Mouse (Mus musculus): ENCODE results near the gene Fndc10.
"Not testable (repeated sequence)": the region's sequence is repeated elsewhere in the genome, so short reads cannot be mapped to it uniquely, and the experiment has no call there.

Gene Fndc10

GRCm38 (mm10) chr4:155735788-155736187 is 41.6 kb downstream of the Fndc10 start:
- in situ Hi-C loops (cut with MseI, MboI) = no loop called here

DNA sequence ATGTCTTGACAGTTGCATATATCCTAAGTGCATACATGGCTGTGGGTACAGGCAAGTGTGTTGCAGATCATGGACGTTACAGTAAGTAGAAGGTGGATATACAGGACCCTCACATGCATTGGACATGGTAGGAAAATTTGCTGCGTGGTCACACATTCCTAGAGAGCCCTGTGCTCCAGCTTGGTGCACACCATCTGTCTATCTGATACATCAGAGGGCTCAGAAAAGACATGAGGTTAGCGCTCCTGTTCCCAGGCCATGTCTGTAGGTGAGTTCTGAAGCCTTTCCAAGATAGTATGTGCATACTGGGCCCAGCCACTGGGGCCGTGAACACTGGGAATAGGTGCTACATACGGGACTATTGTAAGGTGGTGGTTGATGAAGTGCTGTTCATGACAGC is 42.3 kb downstream of the Fndc10 start:
- in situ Hi-C loops (cut with MseI, MboI) = no loop called here

- in situ Hi-C loops (cut with MseI, MboI) = no loop called here
Observed at GRCm38 (mm10) chr4:155738262-155738661, 44.1 kb downstream of the Fndc10 start.

DNA sequence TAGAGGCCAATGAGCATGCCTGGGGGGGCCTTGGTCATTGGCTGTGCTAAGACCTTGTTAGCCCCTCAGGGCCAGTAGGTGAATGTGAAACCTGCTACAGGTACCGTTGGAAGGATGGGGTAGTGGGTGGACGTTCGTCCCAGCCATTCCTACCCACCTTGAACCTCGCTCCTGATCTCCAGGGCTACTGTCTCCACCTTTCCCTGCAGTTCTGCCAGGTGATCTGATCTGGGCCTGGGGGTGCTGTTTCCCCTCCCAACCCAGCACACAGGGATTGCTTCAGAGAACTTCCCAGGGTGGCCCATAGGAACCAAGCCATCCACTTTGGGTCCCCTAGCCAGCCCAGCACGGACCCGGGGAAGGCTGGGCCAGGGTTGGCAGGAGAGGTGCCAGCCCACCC is 45.0 kb downstream of the Fndc10 start:
- in situ Hi-C loops (cut with MseI, MboI) = no loop called here

GRCm38 (mm10) chr4:155739741-155740636 is 45.8 kb downstream of the Fndc10 start:
- in situ Hi-C loops (cut with MseI, MboI) = no loop called here

GRCm38 (mm10) chr4:155740681-155741080 is 46.5 kb downstream of the Fndc10 start:
- in situ Hi-C loops (cut with MseI, MboI) = not testable (repeated sequence)

- in situ Hi-C loops (cut with MseI, MboI) = no loop called here
Observed at GRCm38 (mm10) chr4:155742684-155743083, 48.5 kb downstream of the Fndc10 start.

- in situ Hi-C loops (cut with MseI, MboI) = no loop called here
Observed at GRCm38 (mm10) chr4:155744474-155744873, 50.3 kb downstream of the Fndc10 start.

GRCm38 (mm10) chr4:155745136-155745535 is 51.0 kb downstream of the Fndc10 start:
- in situ Hi-C loops (cut with MseI, MboI) = no loop called here

Data from mouse trophoblast stem cell (cell line).